Mouse (Mus musculus): ENCODE data around the gene Tinagl1.

GRCm38 (mm10) chr4:130125164-130125563, 49.8 kb downstream of the Tinagl1 start:
- no peak for TF ChIP-seq GATA1 (IDR thresholded peaks at IDR 0.05; ENCODE audit: borderline replicate concordance, low read length)
- TF ChIP-seq FLI1 (IDR thresholded peaks at IDR 0.05; ENCODE audit: low read length): no peak

Measured in megakaryocyte, embryonic 14.5 days (primary cell).